Mouse (Mus musculus) erythroblast, embryonic 14.5 days (primary cell): ENCODE measurements around the gene Trafd1.
"Not testable (repeated sequence)": the region's sequence is repeated elsewhere in the genome, so short reads cannot be mapped to it uniquely, and the experiment has no call there.

Source experiments
- GATA1 ChIP-seq: IDR thresholded peaks from 2 replicates; pipeline ENCODE4 v1.6.1; 2012; ENCODE audit warnings: low read length, inconsistent platforms, mixed read lengths
- TAL1 ChIP-seq: IDR thresholded peaks from 3 replicates; pipeline ENCODE4 v1.6.1; 2012; ENCODE audit warnings: low read length, inconsistent platforms, mixed read lengths

GRCm38 (mm10) chr5:121330154-121330816 is 55.1 kb downstream of the Trafd1 start:
- not testable (repeated sequence) for TF ChIP-seq TAL1, GATA1
